Mouse (Mus musculus) colon, adult 2 months (tissue): ENCODE results near the gene Ift81. TPM values are rescaled to one million over a fixed set of nuclear protein-coding genes. Genes with fewer than 3 reads are reported as not detected.

ENCODE experiments used
- polyA plus RNA-seq: library from polyadenylated mRNA; depleted of rRNA; stranded (reverse); fragments of >200 nt; gene quantifications from 2 replicates; pipeline ENCODE4 v1.2.3, GENCODE M21; 2012; rRNA removed

The Ift81 gene
- polyA plus RNA-seq, result 0.99 and 1.5 TPM in 2 replicates

DNA sequence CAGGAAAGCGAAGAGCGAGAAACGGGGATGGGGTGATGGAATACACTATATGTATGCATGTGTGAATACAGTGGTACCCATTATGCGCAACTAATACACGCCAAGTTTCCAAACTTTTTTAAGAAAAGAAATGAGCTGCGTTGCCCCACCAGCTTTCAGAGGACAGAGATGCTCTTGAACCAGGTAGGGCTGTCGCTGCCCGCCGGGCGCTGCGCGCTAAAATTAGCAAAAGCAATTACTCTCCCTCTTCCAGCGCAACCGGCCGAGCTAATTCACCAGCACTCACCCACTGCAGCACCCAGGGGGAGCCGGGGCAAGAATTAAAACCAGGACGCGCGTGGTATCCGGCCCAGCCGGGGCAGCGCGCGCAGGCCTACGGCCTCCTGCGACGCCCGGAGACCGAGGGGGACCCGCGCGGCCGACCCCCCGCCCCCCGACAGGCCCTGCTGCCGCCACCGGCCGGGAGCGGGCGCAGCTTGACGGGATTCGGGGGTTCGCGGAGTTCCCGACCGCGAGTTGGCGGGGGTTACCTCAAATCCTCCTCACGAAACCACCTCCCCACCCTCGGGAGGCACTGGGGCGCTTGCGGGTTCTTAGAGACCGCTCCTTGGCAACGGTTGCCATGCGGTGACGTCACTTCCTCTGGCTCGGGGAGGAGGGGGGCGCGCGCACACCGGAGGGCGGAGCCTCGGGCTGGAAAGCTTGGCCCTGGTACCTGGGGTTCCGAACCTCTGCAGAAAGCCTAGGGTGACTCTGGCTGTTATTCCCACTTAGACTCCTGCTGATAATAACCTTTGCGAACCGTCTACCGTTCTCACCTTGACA lies at the start of gene Ift81:
TSS of gene Ift81 (minus strand) at position 611 of the 825 bp plus-strand sequence.

DNA sequence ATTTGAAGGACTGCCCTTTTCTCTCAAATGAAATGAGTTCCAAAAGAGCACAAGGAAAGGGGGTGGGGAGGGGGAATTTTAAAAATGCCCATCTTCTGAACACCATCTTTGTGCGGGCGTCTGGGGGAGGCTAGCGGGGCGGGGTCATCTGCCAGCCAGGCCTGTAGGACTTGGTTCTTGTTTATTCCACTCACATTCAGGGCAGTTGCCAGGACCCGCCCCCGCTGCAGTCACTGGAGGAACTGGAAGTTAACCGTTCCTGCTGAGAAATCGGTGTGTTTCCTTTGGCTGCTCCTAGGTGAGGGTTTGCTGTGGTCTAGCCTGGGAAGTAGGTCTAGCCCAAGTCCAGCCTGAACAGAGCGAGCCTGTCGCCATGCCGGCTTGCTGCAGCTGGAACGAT lies 29.4 kb upstream of the Ift81 start, which contains the start of gene P2rx7:
TSS of gene P2rx7 (plus strand) at position 211 of the 400 bp plus-strand sequence.

GRCm38 (mm10) chr5:122502077-122502941 lies 112.0 kb downstream of the Ift81 start, which contains the start of gene Atp2a2:
Gene Atp2a2 (minus strand): TSS chr5:122502225.

Other genes starting within 250 kb of the Ift81 start
- 56.5 and 75.0 TPM in 2 replicates for gene Gpn3, start 242.6 kb downstream of the Ift81 start, polyA plus RNA-seq
- gene Fam216a, start 242.2 kb downstream of the Ift81 start, polyA plus RNA-seq, result 7.8 and 8.4 TPM in 2 replicates
- 155 and 156 TPM in 2 replicates for gene Arpc3, start 222.6 kb downstream of the Ift81 start, polyA plus RNA-seq
- gene Anapc7, start 192.8 kb downstream of the Ift81 start, polyA plus RNA-seq, result 20.3 and 22.3 TPM in 2 replicates
- gene Atp2a2, start 112.3 kb downstream of the Ift81 start, polyA plus RNA-seq, result 85.2 and 89.9 TPM in 2 replicates
- gene P2rx7, start 29.4 kb upstream of the Ift81 start, polyA plus RNA-seq, result 18.6 and 23.0 TPM in 2 replicates
- gene P2rx4, start 93.0 kb upstream of the Ift81 start, polyA plus RNA-seq, result 178 and 213 TPM in 2 replicates
- 13.0 and 16.7 TPM in 2 replicates for gene Camkk2, start 164.9 kb upstream of the Ift81 start, polyA plus RNA-seq
- gene Anapc5, start 206.8 kb upstream of the Ift81 start, polyA plus RNA-seq, result 138 and 152 TPM in 2 replicates
- gene Rnf34, start 235.5 kb upstream of the Ift81 start, polyA plus RNA-seq, result 6.1 and 6.5 TPM in 2 replicates